Mouse (Mus musculus): Measurements from ENCODE around the gene Gdap1l1. TPM values are rescaled to one million over a fixed set of nuclear protein-coding genes. Genes with fewer than 3 reads are reported as not detected.
A peak's percentile ranks its signal among the peaks of the same experiment; 100 is the strongest.
"Not testable (repeated sequence)": the region's sequence is repeated elsewhere in the genome, so short reads cannot be mapped to it uniquely, and the experiment has no call there.

The Gdap1l1 gene
- total and polyA plus RNA-seq, 3 experiments, result 0.16 TPM; not detected in 2

DNA sequence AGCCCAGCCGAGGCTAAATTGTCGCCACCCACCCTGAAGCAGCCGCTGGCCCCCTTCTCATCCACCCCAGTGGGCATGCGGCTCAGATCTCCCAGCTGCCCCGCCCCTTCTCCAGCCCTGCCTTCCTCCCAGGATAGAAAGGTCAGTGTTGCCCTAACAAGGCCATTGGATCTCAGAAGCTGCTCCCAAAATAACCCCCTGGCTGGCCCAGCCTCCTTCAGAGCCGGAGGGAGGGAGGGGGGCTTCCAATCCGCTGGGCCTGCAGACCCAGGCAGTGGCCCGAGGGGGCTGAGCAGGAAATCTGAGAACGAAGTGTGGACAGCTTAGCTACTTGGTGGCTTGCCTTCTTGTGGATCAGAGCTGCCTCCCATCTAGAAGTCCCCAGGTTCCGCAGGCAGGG is 40.4 kb upstream of the Gdap1l1 start, which contains the start of gene Jph2:
Gene Jph2, minus strand, starts transcription at position 89 of the 400 bp plus-strand sequence.
- no peak for ATAC-seq (ENCODE audit: extremely low read depth, insufficient number of reproducible peaks, low FRiP score, poor library complexity, severe bottlenecking)
- no peak within 1 kb of the TSS for H3K4me3 ChIP-seq (ENCODE audit: low read depth, low read length)
- no peaks in the 10 kb centered on the region for H3K9me3 ChIP-seq (replicated peaks)
- H3K27me3 ChIP-seq (ENCODE audit: insufficient read depth, low read length), result peaks cover 30% of the 10 kb centered on the region
- H3K36me3 ChIP-seq (replicated peaks), result no peaks in the 10 kb centered on the region
- TF ChIP-seq GATA1 (IDR thresholded peaks at IDR 0.05; ENCODE audit: borderline replicate concordance, low read length) (no peak), POLR2AphosphoS5 (IDR thresholded peaks at IDR 0.05; ENCODE audit: insufficient replicate concordance, low read depth, low read length) (no peak), TAL1 (conservative IDR thresholded peaks at IDR 0.05; ENCODE audit: low read depth, low read length) (no peak), CTCF (IDR thresholded peaks at IDR 0.05; ENCODE audit: low read depth, low read length) (no peak), GATA2 (IDR thresholded peaks at IDR 0.05; ENCODE audit: borderline replicate concordance, low read depth, low read length) (no peak)
- H3K4me1 ChIP-seq (ENCODE audit: insufficient read depth, low read depth, low read length), result no peaks in the 10 kb centered on the region
- DNase-seq (ENCODE audit: low spot score), result no peak

GRCm38 (mm10) chr2:163398770-163399169 is 39.5 kb upstream of the Gdap1l1 start:
- TF ChIP-seq GATA1 (IDR thresholded peaks at IDR 0.05; ENCODE audit: borderline replicate concordance, low read length), result no peak
- TF ChIP-seq GATA2 (IDR thresholded peaks at IDR 0.05; ENCODE audit: borderline replicate concordance, low read depth, low read length), result no peak
- no peak for TF ChIP-seq POLR2AphosphoS5 (IDR thresholded peaks at IDR 0.05; ENCODE audit: insufficient replicate concordance, low read depth, low read length)
- no peak for TF ChIP-seq CTCF (IDR thresholded peaks at IDR 0.05; ENCODE audit: low read depth, low read length)
- TF ChIP-seq TAL1 (conservative IDR thresholded peaks at IDR 0.05; ENCODE audit: low read depth, low read length), result no peak
- no peak for ATAC-seq (ENCODE audit: extremely low read depth, insufficient number of reproducible peaks, low FRiP score, poor library complexity, severe bottlenecking)
- DNase-seq (ENCODE audit: low spot score), result no peak
- H3K36me3 ChIP-seq (replicated peaks), result peaks cover 2% of the 10 kb centered on the region
- H3K27me3 ChIP-seq (ENCODE audit: insufficient read depth, low read length), result peaks cover 26% of the 10 kb centered on the region
- H3K4me1 ChIP-seq (ENCODE audit: insufficient read depth, low read depth, low read length), result peaks cover 2% of the 10 kb centered on the region; the same call in 1 of the 2 replicates
- H3K9me3 ChIP-seq (replicated peaks), result no peaks in the 10 kb centered on the region
- H3K4me3 ChIP-seq (ENCODE audit: low read depth, low read length), result no peak overlapping the region

GRCm38 (mm10) chr2:163399222-163399621 is 39.1 kb upstream of the Gdap1l1 start:
- TF ChIP-seq GATA2 (IDR thresholded peaks at IDR 0.05; ENCODE audit: borderline replicate concordance, low read depth, low read length) (no peak), TAL1 (conservative IDR thresholded peaks at IDR 0.05; ENCODE audit: low read depth, low read length) (no peak), GATA1 (IDR thresholded peaks at IDR 0.05; ENCODE audit: borderline replicate concordance, low read length) (no peak), CTCF (IDR thresholded peaks at IDR 0.05; ENCODE audit: low read depth, low read length) (no peak), POLR2AphosphoS5 (IDR thresholded peaks at IDR 0.05; ENCODE audit: insufficient replicate concordance, low read depth, low read length) (no peak)
- DNase-seq (ENCODE audit: low spot score), result no peak
- Histone ChIP-seq H3K4me1 (ENCODE audit: insufficient read depth, low read depth, low read length) (peaks cover 2% of the 10 kb centered on the region; the same call in 1 of the 2 replicates), H3K9me3 (replicated peaks) (no peaks in the 10 kb centered on the region), H3K36me3 (replicated peaks) (peaks cover 6% of the 10 kb centered on the region), H3K4me3 (ENCODE audit: low read depth, low read length) (no peak overlapping the region), H3K27me3 (ENCODE audit: insufficient read depth, low read length) (peaks cover 23% of the 10 kb centered on the region)
- no peak for ATAC-seq (ENCODE audit: extremely low read depth, insufficient number of reproducible peaks, low FRiP score, poor library complexity, severe bottlenecking)

- TF ChIP-seq GATA2 (IDR thresholded peaks at IDR 0.05; ENCODE audit: borderline replicate concordance, low read depth, low read length) (no peak), CTCF (IDR thresholded peaks at IDR 0.05; ENCODE audit: low read depth, low read length) (peak; percentile 84)
- Histone ChIP-seq H3K27me3 (ENCODE audit: insufficient read depth, low read length) (peaks cover 10% of the 10 kb centered on the region), H3K9me3 (replicated peaks) (no peaks in the 10 kb centered on the region), H3K4me1 (ENCODE audit: insufficient read depth, low read depth, low read length) (peaks cover 2% of the 10 kb centered on the region; the same call in 1 of the 2 replicates), H3K36me3 (replicated peaks) (peaks cover 17% of the 10 kb centered on the region), H3K4me3 (ENCODE audit: low read depth, low read length) (no peak overlapping the region)
- peak; percentile 57 for DNase-seq (ENCODE audit: low spot score)
- ATAC-seq (ENCODE audit: extremely low read depth, insufficient number of reproducible peaks, low FRiP score, poor library complexity, severe bottlenecking), result peak; percentile 55
Measured at GRCm38 (mm10) chr2:163401221-163401620, 37.1 kb upstream of the Gdap1l1 start.

- TF ChIP-seq CTCF (IDR thresholded peaks at IDR 0.05; ENCODE audit: low read depth, low read length), result no peak
- no peak for TF ChIP-seq POLR2AphosphoS5 (IDR thresholded peaks at IDR 0.05; ENCODE audit: insufficient replicate concordance, low read depth, low read length)
- no peak for TF ChIP-seq GATA1 (IDR thresholded peaks at IDR 0.05; ENCODE audit: borderline replicate concordance, low read length)
- TF ChIP-seq GATA2 (IDR thresholded peaks at IDR 0.05; ENCODE audit: borderline replicate concordance, low read depth, low read length), result no peak
- TF ChIP-seq TAL1 (conservative IDR thresholded peaks at IDR 0.05; ENCODE audit: low read depth, low read length), result no peak
- Histone ChIP-seq H3K4me3 (ENCODE audit: low read depth, low read length) (no peak overlapping the region), H3K27me3 (ENCODE audit: insufficient read depth, low read length) (no peaks in the 10 kb centered on the region; the same call in 1 of the 2 replicates), H3K9me3 (replicated peaks) (no peaks in the 10 kb centered on the region), H3K36me3 (replicated peaks) (peaks cover 41% of the 10 kb centered on the region), H3K4me1 (ENCODE audit: insufficient read depth, low read depth, low read length) (peaks cover 2% of the 10 kb centered on the region; the same call in 1 of the 2 replicates)
- ATAC-seq (ENCODE audit: extremely low read depth, insufficient number of reproducible peaks, low FRiP score, poor library complexity, severe bottlenecking) (no peak), DNase-seq (ENCODE audit: low spot score) (no peak)
Measured at GRCm38 (mm10) chr2:163404037-163404815, 34.0 kb upstream of the Gdap1l1 start.

- TF ChIP-seq CTCF (IDR thresholded peaks at IDR 0.05; ENCODE audit: low read depth, low read length) (no peak), POLR2AphosphoS5 (IDR thresholded peaks at IDR 0.05; ENCODE audit: insufficient replicate concordance, low read depth, low read length) (no peak), GATA2 (IDR thresholded peaks at IDR 0.05; ENCODE audit: borderline replicate concordance, low read depth, low read length) (no peak), TAL1 (conservative IDR thresholded peaks at IDR 0.05; ENCODE audit: low read depth, low read length) (no peak), GATA1 (IDR thresholded peaks at IDR 0.05; ENCODE audit: borderline replicate concordance, low read length) (no peak)
- Histone ChIP-seq H3K4me3 (ENCODE audit: low read depth, low read length) (no peak overlapping the region), H3K27me3 (ENCODE audit: insufficient read depth, low read length) (no peaks in the 10 kb centered on the region), H3K36me3 (replicated peaks) (peaks cover 82% of the 10 kb centered on the region), H3K4me1 (ENCODE audit: insufficient read depth, low read depth, low read length) (peaks cover 6% of the 10 kb centered on the region), H3K9me3 (replicated peaks) (no peaks in the 10 kb centered on the region)
- DNase-seq (ENCODE audit: low spot score), result no peak
- no peak for ATAC-seq (ENCODE audit: extremely low read depth, insufficient number of reproducible peaks, low FRiP score, poor library complexity, severe bottlenecking)
Measured at GRCm38 (mm10) chr2:163410211-163410610, 28.1 kb upstream of the Gdap1l1 start.

GRCm38 (mm10) chr2:163411344-163411743 is 26.9 kb upstream of the Gdap1l1 start:
- not testable (repeated sequence) for H3K9me3 ChIP-seq (replicated peaks); H3K4me1 ChIP-seq (ENCODE audit: insufficient read depth, low read depth, low read length); H3K27me3 ChIP-seq (ENCODE audit: insufficient read depth, low read length); H3K4me3 ChIP-seq (ENCODE audit: low read depth, low read length); DNase-seq (ENCODE audit: low spot score); ATAC-seq (ENCODE audit: extremely low read depth, insufficient number of reproducible peaks, low FRiP score, poor library complexity, severe bottlenecking)
- H3K36me3 ChIP-seq (replicated peaks), result peaks cover 85% of the 10 kb centered on the region
